Mouse (Mus musculus) CH12.LX (cell line): ENCODE results near the gene Celf5. TPM values are rescaled to one million over a fixed set of nuclear protein-coding genes. Genes with fewer than 3 reads are reported as not detected.

Source experiments
- DNase-seq: peaks from one replicate; pipeline ENCODE4 v3.0.0-alpha.2; 2013; ENCODE audit errors: extremely low read depth
- H3K27ac ChIP-seq: 2 replicates; pipeline ENCODE4 v1.5.1; 2012; ENCODE audit warnings: low read depth, mild to moderate bottlenecking, control low read depth, moderate library complexity; ENCODE audit not compliant: insufficient read depth
- H3K27me3 ChIP-seq: replicated peaks from 2 replicates; pipeline ENCODE3; 2012; ENCODE audit warnings: inconsistent platforms
- H3K36me3 ChIP-seq, 2 experiments: replicated peaks in 1 of 2; 2 replicates each; pipeline versions ENCODE3 to v1.6.1; 2012; ENCODE audit warnings: inconsistent platforms in 1 of 2, low read length in 1 of 2, mild to moderate bottlenecking in 1 of 2, mixed read lengths in 1 of 2, moderate library complexity in 1 of 2; ENCODE audit not compliant: control insufficient read depth in 1 of 2, insufficient read depth in 1 of 2
- H3K4me1 ChIP-seq, 2 experiments: 2 replicates each; pipeline ENCODE4 v1.6.1; 2012; ENCODE audit warnings: inconsistent platforms in 1 of 2, moderate library complexity in 1 of 2; ENCODE audit not compliant: insufficient read depth in 2 of 2, control insufficient read depth in 1 of 2
- H3K4me2 ChIP-seq: 2 replicates; pipeline ENCODE4 v1.6.1; 2012; ENCODE audit warnings: low read depth, mild to moderate bottlenecking, control low read depth; ENCODE audit not compliant: poor library complexity, insufficient read depth, severe bottlenecking
- H3K4me3 ChIP-seq, 3 experiments: fragments of 150-350 bp in 1 of 3; sonication (generic) in 1 of 3; replicated peaks in 1 of 3; 2 replicates each; pipeline versions ENCODE3 to v1.5.1; 2011 to 2012; ENCODE audit warnings: low read depth in 2 of 3, low read length in 2 of 3, mild to moderate bottlenecking in 2 of 3, moderate library complexity in 2 of 3, control low read depth in 1 of 3, improper control_type of control experiment in 1 of 3, inconsistent platforms in 1 of 3, mixed read lengths in 1 of 3; ENCODE audit not compliant: poor library complexity in 1 of 3
- H3K79me2 ChIP-seq: replicated peaks from 2 replicates; pipeline ENCODE4 v1.6.1; 2012; ENCODE audit warnings: mild to moderate bottlenecking, moderate library complexity; ENCODE audit not compliant: control insufficient read depth, poor library complexity, insufficient read depth, severe bottlenecking; ENCODE audit errors: extremely low read depth
- H3K9ac ChIP-seq: 2 replicates; pipeline ENCODE4 v1.6.1; 2012; ENCODE audit warnings: low read depth, mild to moderate bottlenecking, control low read depth, moderate library complexity; ENCODE audit not compliant: insufficient read depth
- H3K9me3 ChIP-seq: replicated peaks from 2 replicates; pipeline ENCODE3; 2012; ENCODE audit warnings: low read length, inconsistent platforms, mixed read lengths
- BHLHE40 ChIP-seq: IDR thresholded peaks from 2 replicates; pipeline ENCODE4 v1.6.1; 2011; ENCODE audit warnings: mild to moderate bottlenecking, low read depth, low read length, improper control_type of control experiment
- E2F4 ChIP-seq: IDR thresholded peaks from 2 replicates; pipeline ENCODE4 v1.6.1; 2011; ENCODE audit warnings: low read depth, low read length, improper control_type of control experiment; ENCODE audit not compliant: insufficient replicate concordance
- EP300 ChIP-seq: IDR thresholded peaks from 2 replicates; pipeline ENCODE4 v1.6.1; 2011; ENCODE audit warnings: low read length, improper control_type of control experiment
- HCFC1 ChIP-seq: IDR thresholded peaks from 2 replicates; pipeline ENCODE4 v1.6.1; 2012; ENCODE audit warnings: low read depth, mild to moderate bottlenecking, inconsistent platforms, low read length, improper control_type of control experiment
- JUN ChIP-seq: IDR thresholded peaks from 2 replicates; pipeline ENCODE4 v1.6.1; 2011; ENCODE audit warnings: low read depth, mild to moderate bottlenecking, low read length, improper control_type of control experiment, moderate library complexity; ENCODE audit not compliant: insufficient read depth
- MAX ChIP-seq: IDR thresholded peaks from 2 replicates; pipeline ENCODE4 v1.6.1; 2011; ENCODE audit warnings: low read length, improper control_type of control experiment
- MYC ChIP-seq: IDR thresholded peaks from 2 replicates; pipeline ENCODE4 v1.6.1; 2011; ENCODE audit warnings: low read depth, mild to moderate bottlenecking, improper control_type of control experiment, low read length
- NELFE ChIP-seq: IDR thresholded peaks from 2 replicates; pipeline ENCODE4 v1.6.1; 2011; ENCODE audit warnings: low read depth, low read length, improper control_type of control experiment
- NRF1 ChIP-seq: IDR thresholded peaks from 2 replicates; pipeline ENCODE4 v1.6.1; 2014; ENCODE audit warnings: low read depth, mild to moderate bottlenecking, inconsistent platforms, low read length, improper control_type of control experiment, moderate library complexity
- RCOR1 ChIP-seq: conservative IDR thresholded peaks from 2 replicates; pipeline ENCODE4 v1.6.1; 2012; ENCODE audit warnings: low read depth, mild to moderate bottlenecking, inconsistent platforms, low read length, improper control_type of control experiment
- SIN3A ChIP-seq: IDR thresholded peaks from 2 replicates; pipeline ENCODE4 v1.6.1; 2012; ENCODE audit warnings: low read length, improper control_type of control experiment, inconsistent platforms
- UBTF ChIP-seq: IDR thresholded peaks from 2 replicates; pipeline ENCODE4 v1.6.1; 2012; ENCODE audit warnings: low read depth, mild to moderate bottlenecking, inconsistent platforms, low read length, improper control_type of control experiment, moderate library complexity
- USF1 ChIP-seq: IDR thresholded peaks from 2 replicates; pipeline ENCODE4 v1.6.1; 2014; ENCODE audit warnings: low read depth, mild to moderate bottlenecking, inconsistent platforms, low read length, improper control_type of control experiment
- USF2 ChIP-seq: conservative IDR thresholded peaks from 2 replicates; pipeline ENCODE4 v1.6.1; 2011; ENCODE audit warnings: low read depth, low read length, improper control_type of control experiment
- ZC3H11A ChIP-seq: IDR thresholded peaks from 2 replicates; pipeline ENCODE4 v1.6.1; 2012; ENCODE audit warnings: low read depth, mild to moderate bottlenecking, inconsistent platforms, low read length, improper control_type of control experiment
- ZMIZ1 ChIP-seq: IDR thresholded peaks from 2 replicates; pipeline ENCODE4 v1.6.1; 2012; ENCODE audit warnings: low read depth, mild to moderate bottlenecking, inconsistent platforms, low read length, improper control_type of control experiment
- ZNF384 ChIP-seq: IDR thresholded peaks from 2 replicates; pipeline ENCODE4 v1.6.1; 2012; ENCODE audit warnings: low read depth, low read length, improper control_type of control experiment, inconsistent platforms
- dilution Hi-C: fragments of 300-500 bp; cut with MboI; formaldehyde crosslinking; loops from 2 replicates; pipeline ENCODE4 v1.14.3; 2020; ENCODE audit warnings: low sequenced_read_pairs; ENCODE audit not compliant: extremely low pct_unique_long_range_greater_than_20kb, extremely low pct_ligation_motif_present
- in situ Hi-C: fragments of 300-500 bp; cut with MboI; formaldehyde crosslinking; loops from 3 replicates; pipeline ENCODE4 v1.14.3; 2019; ENCODE audit warnings: low sequenced_read_pairs, low pct_ligation_motif_present, low pct_unique_long_range_greater_than_20kb, mixed read lengths
- polyA plus RNA-seq: library from polyadenylated mRNA; unstranded; fragments of >175 nt; gene quantifications from 2 replicates; pipeline ENCODE4 v1.2.1, GENCODE M21; 2012; ENCODE audit warnings: low read depth; ENCODE audit not compliant: insufficient read length
- total RNA-seq, 2 experiments: library from RNA; depleted of rRNA; stranded (reverse); fragments of 300-350 nt in 1 of 2; fragments of >200 nt in 1 of 2; gene quantifications; 2 replicates each; pipeline ENCODE4 v1.2.3; 2012 to 2014

Gene Celf5
- total and polyA plus RNA-seq, 3 experiments: 0.07 to 0.08 TPM; not detected in 1

- Histone ChIP-seq H3K4me1 (peaks cover 4 to 18% of the 10 kb centered on the region in 2 experiments; a peak in 3 of 4 replicates), H3K27ac (no peak overlapping the region), H3K9me3 (peaks cover 1% of the 10 kb centered on the region), H3K9ac (no peak overlapping the region), H3K36me3 (no peaks in the 10 kb centered on the region), H3K4me2 (no peak overlapping the region), H3K79me2 (no peaks in the 10 kb centered on the region), H3K4me3 (no peak overlapping the region), H3K27me3 (peaks cover 92% of the 10 kb centered on the region)
- TF ChIP-seq ZC3H11A (no peak), MYC (no peak)
- dilution Hi-C loops: no loop called here
- DNase-seq: no peak
- in situ Hi-C loops: no loop called here
Observed at GRCm38 (mm10) chr10:81467670-81468235, 14.8 kb downstream of the Celf5 start.

- in situ Hi-C loops: no loop called here
- no peak overlapping the region for H3K9ac ChIP-seq
- H3K4me1 ChIP-seq: peaks cover 8 to 20% of the 10 kb centered on the region in 2 experiments; a peak in 3 of 4 replicates
- dilution Hi-C loops: no loop called here
- H3K9me3 ChIP-seq: peaks cover 1% of the 10 kb centered on the region
- TF ChIP-seq NRF1 (no peak), JUN (no peak), UBTF (no peak), E2F4 (no peak), ZMIZ1 (no peak), MAX (no peak), SIN3A (no peak), USF1 (no peak), NELFE (no peak), USF2 (no peak), HCFC1 (no peak), EP300 (no peak), MYC (no peak), BHLHE40 (no peak), ZNF384 (no peak), RCOR1 (no peak), ZC3H11A (no peak)
- no peak for DNase-seq
- no peak overlapping the region for H3K4me3 ChIP-seq
- no peaks in the 10 kb centered on the region for H3K79me2 ChIP-seq
- no peak overlapping the region for H3K27ac ChIP-seq
- peaks cover 95% of the 10 kb centered on the region for H3K27me3 ChIP-seq
- H3K4me2 ChIP-seq: no peak overlapping the region
- no peaks in the 10 kb centered on the region for H3K36me3 ChIP-seq
Observed at GRCm38 (mm10) chr10:81466881-81467280, 15.6 kb downstream of the Celf5 start.
